Mouse (Mus musculus): Measurements from ENCODE around the gene Aff1. TPM values are rescaled to one million over a fixed set of nuclear protein-coding genes. Genes with fewer than 3 reads are reported as not detected.
A peak's percentile ranks its signal among the peaks of the same experiment; 100 is the strongest.

Aff1 gene
- total RNA-seq, 2 experiments from 2014 or later: 9.5 to 11.1 TPM

GRCm38 (mm10) chr5:103817754-103818153 is 125.6 kb downstream of the Aff1 start:
- DNase-seq (ENCODE audit: low spot score in 2 of 2): peak; percentile 63 to 84

DNA sequence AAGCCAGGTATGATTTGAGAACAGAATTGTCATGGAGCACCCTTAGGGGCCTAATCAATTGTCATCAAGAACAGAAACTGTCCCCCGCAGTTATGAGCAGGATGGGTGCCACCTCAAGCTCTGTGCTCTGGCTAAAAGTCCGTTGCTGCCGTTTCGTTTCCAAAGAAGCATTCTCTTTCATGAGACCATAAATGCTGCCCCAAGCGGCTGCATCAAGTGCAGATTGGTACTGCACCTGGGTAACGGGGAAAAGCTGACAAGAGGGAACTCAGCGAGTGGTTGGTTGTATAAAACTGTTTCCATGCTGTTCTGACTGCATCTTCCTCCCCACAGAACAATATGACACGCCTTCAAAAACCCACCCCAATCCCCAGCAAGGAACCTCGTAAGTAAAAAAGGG is 126.4 kb downstream of the Aff1 start:
- intact Hi-C loops (cut with DNase I): loop anchor here (1.0 to 10.0 kb wide), 3 partner anchors 137 to 461 kb away; no protein-coding TSS in a partner anchor
- no peak for DNase-seq (ENCODE audit: low spot score in 2 of 2)

More at GRCm38 (mm10) chr5:103817754-103818153, 125.6 kb downstream of the Aff1 start:
- intact Hi-C loops (cut with DNase I): loop anchor here (1.0 to 10.0 kb wide), 5 partner anchors 37 to 460 kb away; no protein-coding TSS in a partner anchor

DNA sequence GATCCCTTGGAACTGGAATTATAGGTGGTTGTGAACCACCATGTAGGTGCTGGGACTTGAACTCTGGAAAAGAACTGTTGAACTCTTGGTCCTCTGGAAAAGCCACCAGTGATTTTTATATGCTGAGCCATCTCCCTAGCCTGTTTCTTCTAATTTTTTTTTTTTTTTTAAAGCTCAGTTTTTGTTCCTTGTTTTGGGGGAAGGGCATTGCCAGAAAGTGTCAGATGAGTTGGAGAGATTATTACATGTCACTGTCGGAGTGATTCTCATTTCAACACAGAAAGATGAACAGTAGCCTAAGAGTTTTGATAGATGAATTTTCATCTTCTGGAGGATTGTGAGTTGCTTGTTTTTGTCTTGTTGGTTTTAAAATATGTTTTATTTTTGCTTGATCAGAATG is 127.5 kb downstream of the Aff1 start:
- intact Hi-C loops (cut with DNase I): loop anchor here (5.0 to 10.0 kb wide), 2 partner anchors 265 to 462 kb away; no protein-coding TSS in a partner anchor

DNA sequence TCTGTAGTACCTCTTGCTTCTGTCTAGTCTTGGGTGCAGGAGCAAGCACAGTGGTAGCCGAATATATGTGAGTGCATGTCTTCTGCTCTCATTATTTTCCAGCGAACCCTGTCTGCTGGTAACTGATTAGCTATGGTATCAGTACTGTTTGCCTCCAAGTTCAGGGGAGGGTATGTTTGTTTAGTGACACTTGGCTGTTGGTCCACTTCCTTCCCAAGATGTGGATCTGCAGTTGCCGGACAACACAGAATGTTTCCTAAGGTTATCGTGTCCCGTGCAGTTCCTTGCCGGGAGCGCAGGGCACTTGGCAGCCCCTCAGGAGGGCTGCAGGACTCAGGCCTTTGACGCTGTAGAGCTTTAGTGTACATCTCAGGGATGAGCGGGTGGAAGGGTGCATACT is 128.9 kb downstream of the Aff1 start:
- DNase-seq (ENCODE audit: low spot score in 2 of 2): no peak
- intact Hi-C loops (cut with DNase I): no loop called here

More for the DNA sequence above, 127.5 kb downstream of the Aff1 start:
- DNase-seq (ENCODE audit: low spot score in 2 of 2): no peak

GRCm38 (mm10) chr5:103821500-103822298 is 129.5 kb downstream of the Aff1 start:
- no peak for DNase-seq (ENCODE audit: low spot score in 2 of 2)
- intact Hi-C loops (cut with DNase I): no loop called here

DNA sequence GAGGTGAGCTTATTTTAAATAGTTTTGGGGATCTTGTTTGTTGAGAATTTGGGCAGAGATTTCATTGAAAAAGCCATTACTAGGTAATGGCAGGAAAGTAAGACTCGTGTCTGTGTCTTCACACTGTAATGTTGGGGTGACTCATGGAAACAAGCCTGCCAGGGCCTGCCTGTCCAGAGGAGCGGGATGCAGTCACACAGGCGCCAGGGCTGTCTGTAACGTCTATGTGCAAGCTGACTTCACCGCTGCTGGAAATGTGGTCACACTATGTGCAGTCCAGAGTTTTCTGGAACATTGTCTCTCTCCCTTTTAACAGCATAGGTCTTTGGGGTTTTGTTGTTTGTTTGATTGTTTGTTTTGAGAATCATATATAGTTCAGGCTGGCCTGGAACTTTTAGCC is 130.8 kb downstream of the Aff1 start:
- no peak for DNase-seq (ENCODE audit: low spot score in 2 of 2)
- intact Hi-C loops (cut with DNase I): no loop called here

- no peak for DNase-seq (ENCODE audit: low spot score in 2 of 2)
- intact Hi-C loops (cut with DNase I): no loop called here
Observed at GRCm38 (mm10) chr5:103828304-103828703, 136.1 kb downstream of the Aff1 start.

DNA sequence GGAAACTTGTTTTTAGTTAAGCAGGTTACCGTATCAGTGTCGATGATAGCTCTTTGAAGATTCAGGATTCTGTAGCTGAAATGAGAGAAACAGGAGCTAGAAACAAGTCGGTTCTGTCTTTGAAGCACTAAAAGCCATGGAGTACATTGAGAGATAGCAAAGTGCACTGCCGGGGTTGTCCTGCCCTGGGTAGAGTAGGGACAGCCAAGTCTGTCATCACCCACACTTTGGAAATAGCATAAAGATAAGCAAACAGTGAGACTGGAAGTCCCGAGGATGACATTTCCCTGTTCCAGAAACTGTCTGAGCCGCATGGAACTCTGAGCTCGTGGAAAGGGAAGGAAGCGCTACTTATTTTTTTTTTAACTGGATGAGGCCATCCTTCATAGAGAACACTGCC is 136.6 kb downstream of the Aff1 start:
- DNase-seq (ENCODE audit: low spot score in 2 of 2): no peak
- intact Hi-C loops (cut with DNase I): no loop called here

DNA sequence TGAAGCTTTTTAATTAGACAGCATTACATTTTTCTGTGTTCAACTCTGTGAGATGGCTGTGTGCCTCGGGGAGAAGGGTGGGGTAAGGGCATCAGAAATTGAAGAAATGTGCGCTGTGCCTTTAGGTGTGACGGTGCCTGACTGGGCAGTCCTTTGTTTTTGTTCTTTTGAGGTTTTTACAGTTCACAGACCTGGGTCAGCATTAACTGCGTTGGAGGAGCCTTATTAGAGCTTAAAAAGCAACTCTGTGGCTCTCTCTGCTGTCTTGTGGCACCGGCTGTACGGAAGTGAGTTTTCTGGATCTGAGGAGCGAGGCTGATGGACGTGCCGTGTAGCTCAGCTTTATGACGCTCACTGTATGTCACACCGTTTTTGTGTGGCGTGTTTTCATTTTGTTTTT is 137.0 kb downstream of the Aff1 start:
- no peak for DNase-seq (ENCODE audit: low spot score in 2 of 2)
- intact Hi-C loops (cut with DNase I): no loop called here

DNA sequence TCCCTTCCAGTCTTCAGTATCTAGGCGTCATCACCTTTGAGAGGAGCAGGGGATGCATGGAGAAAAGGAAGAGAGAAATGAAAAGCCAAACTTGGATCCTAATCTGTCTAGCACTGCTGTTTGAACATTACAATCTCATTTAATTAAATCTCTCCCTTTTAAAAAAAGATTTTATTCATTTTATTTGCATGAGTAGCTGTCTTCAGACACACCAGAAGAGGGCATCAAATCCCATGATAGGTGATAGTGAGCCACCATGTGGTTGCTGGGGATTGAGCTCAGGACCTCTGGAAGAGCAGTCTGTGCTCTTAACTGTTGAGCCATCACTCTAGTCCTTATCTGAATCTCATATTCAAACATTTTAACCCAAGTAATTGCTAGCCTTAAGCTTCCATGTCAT is 138.7 kb downstream of the Aff1 start:
- intact Hi-C loops (cut with DNase I): no loop called here

DNA sequence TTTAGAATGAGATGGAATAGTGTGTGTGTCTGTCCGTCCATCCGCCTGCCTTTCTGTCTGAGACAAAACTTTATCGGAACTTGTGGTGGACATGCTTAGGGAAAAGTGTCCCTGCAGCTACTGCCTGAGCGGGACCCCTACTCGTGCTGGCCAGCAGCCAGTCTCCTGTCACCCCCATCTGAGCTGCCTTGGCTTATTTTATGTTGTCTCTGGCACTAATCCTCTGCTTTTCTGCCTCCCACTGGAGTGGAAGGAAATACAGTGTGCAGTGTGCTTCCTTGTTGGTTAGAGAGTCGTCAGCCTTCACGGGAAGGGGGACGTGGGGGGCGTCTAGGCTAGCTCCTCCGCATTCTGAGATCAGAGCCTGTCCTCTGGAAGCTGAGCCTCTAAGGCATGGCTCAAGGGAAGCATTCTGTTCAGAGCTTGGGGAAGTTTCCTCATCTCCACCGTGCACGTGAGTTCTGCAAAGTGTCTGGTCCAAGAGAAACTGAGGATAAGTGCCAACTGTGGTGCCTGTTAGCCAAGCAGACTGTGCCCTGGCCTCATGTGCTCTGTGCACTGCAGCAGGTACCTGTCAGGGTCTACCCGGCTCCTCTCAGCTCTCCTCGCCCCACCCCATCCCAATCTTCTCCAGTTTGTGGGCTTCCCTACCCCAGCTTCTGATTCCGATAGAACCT is 143.4 kb downstream of the Aff1 start:
- no peak for DNase-seq (ENCODE audit: low spot score in 2 of 2)
- intact Hi-C loops (cut with DNase I): no loop called here

More for the DNA sequence above, 138.7 kb downstream of the Aff1 start:
- DNase-seq (ENCODE audit: low spot score in 2 of 2): no peak

- DNase-seq (ENCODE audit: low spot score in 2 of 2): no peak
- intact Hi-C loops (cut with DNase I): no loop called here
Observed at GRCm38 (mm10) chr5:103836148-103836784, 144.1 kb downstream of the Aff1 start.

DNA sequence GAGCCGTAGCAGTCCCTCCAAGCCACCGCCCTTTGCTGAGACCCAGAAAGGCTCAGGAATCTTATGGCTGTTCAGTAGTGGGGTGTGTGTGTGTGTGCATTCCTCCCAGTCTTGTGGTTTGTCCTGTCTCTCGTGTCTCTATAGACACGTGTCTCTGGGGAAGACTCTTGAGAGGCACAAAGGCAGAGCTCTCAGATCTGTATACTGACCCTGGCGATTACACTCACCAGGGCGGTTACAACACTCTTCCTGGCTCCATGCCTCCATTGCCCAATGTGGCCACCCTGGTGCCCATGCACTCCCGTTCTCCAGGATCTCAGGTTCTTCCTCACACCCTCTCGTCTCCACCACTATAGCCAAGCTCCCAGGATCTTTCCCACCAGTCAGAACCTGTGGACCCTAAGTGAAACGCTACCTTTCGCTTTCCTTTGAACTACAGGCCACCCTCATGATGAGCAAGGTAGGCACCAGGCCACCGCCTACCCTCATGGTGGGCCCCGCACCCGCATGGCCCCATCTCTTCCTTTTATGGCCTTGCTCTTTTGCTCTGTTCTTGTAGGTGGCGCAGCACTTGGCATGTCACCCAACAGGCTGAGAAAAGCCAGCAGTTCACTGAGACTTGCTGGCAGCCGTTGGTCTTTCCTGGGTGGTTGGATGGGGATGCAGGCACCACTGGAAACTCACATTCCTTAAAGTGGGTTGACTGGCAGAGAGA is 146.5 kb downstream of the Aff1 start:
- no peak for DNase-seq (ENCODE audit: low spot score in 2 of 2)
- intact Hi-C loops (cut with DNase I): no loop called here

GRCm38 (mm10) chr5:103839265-103839626 is 147.1 kb downstream of the Aff1 start:
- DNase-seq (ENCODE audit: low spot score in 2 of 2): no peak
- intact Hi-C loops (cut with DNase I): no loop called here

DNA sequence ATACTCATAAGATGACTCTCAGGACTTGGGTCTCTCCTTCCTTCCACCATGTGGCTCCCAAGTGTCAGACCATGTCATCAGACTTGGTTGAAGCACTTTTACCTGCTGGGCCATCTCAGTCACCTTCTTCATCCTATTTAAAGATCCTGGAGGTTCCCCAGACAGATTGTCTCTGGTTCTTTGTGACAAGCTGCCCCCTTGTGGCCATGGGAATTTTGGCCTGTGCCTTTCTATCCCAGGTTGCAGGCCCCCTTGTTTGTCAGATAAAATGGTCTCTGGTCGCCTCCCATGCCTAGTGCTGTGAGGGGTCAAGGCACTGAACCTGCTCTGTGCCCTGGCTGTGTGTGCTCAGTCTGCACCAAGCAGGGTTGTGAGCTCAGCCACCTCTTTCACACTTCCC is 151.8 kb downstream of the Aff1 start:
- DNase-seq (ENCODE audit: low spot score in 2 of 2): peak; percentile 41 to 54
- intact Hi-C loops (cut with DNase I): loop anchor here (5.0 kb wide), 1 partner anchor 162 kb away; no protein-coding TSS in a partner anchor

DNA sequence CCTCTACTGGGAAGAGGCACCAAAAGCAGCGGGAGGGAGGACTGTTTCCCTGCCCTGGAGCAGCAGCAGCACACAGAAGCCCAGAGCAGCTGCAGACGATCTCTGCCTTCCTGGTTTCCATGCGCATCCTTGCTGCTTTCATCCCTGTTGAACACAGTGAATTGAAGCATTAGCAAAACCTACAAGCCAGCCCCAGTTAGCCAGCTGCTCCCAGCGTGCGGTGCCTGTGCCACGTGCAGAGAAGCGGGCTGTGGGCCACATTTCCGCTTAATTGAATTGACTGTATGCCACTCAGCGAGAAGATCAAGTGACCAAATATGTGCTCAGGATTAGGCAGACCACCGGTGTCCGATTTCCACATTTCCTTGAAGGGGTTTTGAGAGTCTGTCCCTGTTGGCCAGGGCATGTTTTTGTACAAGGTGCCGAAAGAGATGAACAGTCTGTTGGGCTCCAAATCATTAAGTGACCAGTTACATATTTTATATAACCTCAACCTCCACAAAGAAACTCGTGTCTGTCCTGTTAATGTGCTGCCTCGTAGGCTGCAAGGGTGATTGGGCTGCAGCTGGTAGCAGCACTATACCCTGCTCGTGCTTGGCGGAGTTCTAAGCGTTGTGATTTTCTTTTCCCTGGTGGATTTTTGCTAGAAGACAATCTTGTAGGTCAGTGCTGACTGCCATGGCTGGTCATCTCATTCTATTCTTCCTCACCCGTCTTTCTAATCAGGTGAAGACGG is 153.4 kb downstream of the Aff1 start:
- peak in 1 of 2 experiments; percentile 43 for DNase-seq (ENCODE audit: low spot score in 2 of 2)

GRCm38 (mm10) chr5:103846154-103846551 is 154.0 kb downstream of the Aff1 start:
- DNase-seq (ENCODE audit: low spot score in 2 of 2): no peak
- intact Hi-C loops (cut with DNase I): no loop called here

More for the DNA sequence above, 153.4 kb downstream of the Aff1 start:
- intact Hi-C loops (cut with DNase I): no loop called here

GRCm38 (mm10) chr5:103846609-103847008 is 154.4 kb downstream of the Aff1 start:
- no peak for DNase-seq (ENCODE audit: low spot score in 2 of 2)
- intact Hi-C loops (cut with DNase I): no loop called here

DNA sequence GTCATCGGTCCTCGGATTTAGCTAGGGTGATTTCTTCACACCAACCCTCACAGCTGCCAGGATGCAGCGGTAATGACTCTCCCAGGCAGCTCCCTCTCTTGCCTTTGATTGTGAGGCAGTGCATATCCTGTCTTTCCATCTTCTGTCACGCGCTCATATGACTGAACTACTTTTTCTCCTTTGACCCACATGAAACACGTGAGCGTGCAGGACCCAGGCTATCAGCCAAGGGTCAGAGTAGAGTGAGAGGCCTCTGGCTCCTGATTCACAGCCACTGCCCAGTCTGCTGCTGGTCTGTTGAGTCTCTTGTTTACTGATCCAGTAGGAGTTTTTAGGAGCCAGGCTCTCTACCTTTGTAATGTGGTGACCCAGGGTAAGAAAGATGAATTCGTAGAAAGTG is 156.4 kb downstream of the Aff1 start:
- intact Hi-C loops (cut with DNase I): no loop called here
- no peak for DNase-seq (ENCODE audit: low spot score in 2 of 2)

Data from left cerebral cortex, postnatal 25 days (tissue).